Mouse (Mus musculus) urinary bladder, postnatal 36 days (tissue): Measurements from ENCODE around the gene Acbd5.
"Not testable (repeated sequence)": the region's sequence is repeated elsewhere in the genome, so short reads cannot be mapped to it uniquely, and the experiment has no call there.

Experiments
- DNase-seq, 2 experiments: peaks; one replicate each; pipeline ENCODE4 v3.0.0; 2022; ENCODE audit warnings: low spot score in 2 of 2, mixed read lengths in 1 of 2

Gene Acbd5

DNA sequence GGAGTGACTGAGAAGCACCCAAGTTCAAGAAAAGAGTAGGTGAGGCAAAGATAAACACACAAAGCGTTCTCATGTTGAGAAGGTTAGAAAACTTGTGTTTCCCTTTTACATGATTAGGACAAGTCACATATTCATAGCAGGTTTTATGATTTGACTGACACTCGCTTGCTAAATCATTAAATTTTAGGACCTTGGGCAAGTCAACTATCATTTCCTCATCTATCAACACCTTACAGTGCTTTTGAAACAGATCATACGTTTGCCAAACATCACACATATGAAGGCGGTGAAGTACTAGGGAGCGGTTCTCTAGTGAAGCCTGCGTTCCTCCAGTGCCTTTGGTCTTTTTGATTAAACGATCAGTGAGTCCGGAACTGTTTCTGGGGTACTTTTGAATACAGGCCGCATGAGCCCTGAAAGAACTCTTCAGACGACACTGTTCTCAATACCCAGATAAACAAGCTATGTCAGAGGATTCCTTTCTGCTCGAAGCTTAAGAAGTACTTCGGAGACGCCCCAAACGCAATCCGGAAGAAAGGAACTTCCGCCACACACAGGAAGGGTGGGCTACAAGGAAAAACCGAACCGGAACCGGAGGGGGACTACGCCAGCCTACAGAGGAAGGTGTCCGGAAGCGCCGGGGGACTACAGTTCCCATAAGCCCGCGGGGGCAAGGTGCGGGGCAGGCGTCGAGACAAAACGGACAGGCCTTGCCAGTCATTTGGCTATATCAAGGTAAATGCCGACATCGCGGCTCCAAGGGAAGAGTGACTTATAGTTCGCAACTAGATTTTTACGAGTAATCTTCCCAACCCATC is at the start of gene Acbd5:
Gene Acbd5, plus strand, starts transcription at position 616 of the 818 bp plus-strand sequence.
- DNase-seq: peak; percentile 91 to 96

GRCm38 (mm10) chr2:23019170-23019569 is 48.8 kb upstream of the Acbd5 start:
- no peak for DNase-seq

DNA sequence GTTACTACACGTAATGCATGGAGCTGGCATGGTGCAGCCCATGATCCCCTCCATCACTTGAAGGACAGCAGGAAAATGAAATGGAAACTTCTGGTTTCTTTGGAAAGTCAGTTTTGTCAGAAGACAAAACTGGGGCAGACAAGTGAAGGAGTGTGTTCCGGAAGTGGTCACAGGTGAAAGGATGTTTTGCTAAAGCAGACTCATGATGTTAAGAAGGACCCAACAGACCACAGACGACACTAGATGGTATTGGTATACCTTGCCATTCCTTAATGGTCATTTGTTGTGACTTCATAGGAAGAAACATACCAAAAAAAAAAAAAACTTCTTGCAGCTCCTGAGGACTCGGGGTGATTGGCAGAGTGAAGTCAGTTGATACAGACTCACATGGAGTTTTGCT is 46.6 kb upstream of the Acbd5 start:
- DNase-seq: no peak

- peak; percentile 27 to 60 for DNase-seq
These were observed 46.2 kb upstream of the Acbd5 start for GRCm38 (mm10) chr2:23021721-23022120.

DNA sequence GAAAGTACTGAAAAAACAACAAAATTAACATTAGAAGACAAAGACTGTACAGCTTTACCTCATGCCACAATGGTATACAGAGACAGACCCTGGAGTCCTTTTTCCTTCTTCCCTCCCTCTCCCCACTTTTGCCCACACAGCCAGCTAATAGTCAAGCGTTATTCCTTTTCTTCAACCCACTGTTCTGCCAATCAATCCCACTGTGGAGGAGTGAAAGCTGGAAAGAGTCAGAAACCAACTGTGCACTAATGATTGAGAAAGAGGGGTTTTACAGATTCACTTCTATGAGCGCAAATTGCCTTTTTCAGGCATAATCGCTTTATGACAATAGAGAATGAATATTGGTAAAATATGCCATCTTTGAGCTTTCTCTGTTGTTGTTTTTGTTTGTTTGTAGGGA is 44.9 kb upstream of the Acbd5 start:
- no peak for DNase-seq

DNA sequence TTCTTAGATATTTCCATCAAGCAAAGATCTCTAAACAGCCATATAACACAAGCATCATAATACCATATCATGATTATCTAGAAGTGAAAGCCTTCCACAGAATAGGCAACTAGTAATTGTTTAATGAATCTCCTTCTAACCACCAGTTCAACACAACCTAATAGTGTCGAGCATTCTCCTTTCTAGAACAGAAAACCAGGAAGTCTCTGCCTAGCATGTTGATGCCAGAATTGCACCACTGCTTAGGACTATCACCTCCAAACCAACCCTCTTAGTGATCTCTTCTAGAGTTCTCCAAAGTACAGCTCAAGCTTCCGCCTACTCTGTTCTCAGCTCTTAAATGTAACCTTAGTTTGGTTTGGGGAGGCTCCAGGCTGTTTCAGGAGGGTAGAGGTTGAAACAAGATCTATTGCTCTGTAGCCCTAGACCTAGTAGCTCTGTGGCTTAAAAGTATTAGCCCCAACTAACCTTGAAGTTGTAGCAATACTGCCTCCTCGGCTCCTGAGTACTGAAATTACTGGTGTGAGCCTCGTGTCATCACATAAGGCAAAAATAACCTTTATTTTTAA is 44.2 kb upstream of the Acbd5 start:
- DNase-seq: no peak

- no peak for DNase-seq
These were observed 41.6 kb upstream of the Acbd5 start for GRCm38 (mm10) chr2:23026379-23026778.

DNA sequence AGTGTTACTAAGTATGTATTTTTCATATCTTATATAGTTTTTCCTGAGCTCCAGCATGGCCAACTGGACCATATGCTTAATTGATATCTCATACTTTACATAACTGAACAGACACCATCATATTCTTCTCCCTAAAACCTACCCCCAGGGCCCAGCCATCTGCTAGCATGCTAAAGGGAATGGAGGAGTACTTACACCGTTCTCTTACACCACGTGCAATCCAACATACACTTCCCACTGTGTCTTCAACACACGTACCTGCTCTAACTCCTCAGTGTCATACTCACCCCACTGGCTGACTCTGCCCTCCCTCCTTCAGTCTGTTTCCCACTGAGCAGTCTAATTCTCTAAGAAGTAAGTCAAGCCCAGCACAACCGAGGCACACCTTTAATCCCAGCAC is 39.1 kb upstream of the Acbd5 start:
- DNase-seq: no peak

- DNase-seq: no peak
These were observed 37.3 kb upstream of the Acbd5 start for GRCm38 (mm10) chr2:23030631-23031030.

GRCm38 (mm10) chr2:23034692-23035435 is 33.1 kb upstream of the Acbd5 start:
- DNase-seq: no peak

DNA sequence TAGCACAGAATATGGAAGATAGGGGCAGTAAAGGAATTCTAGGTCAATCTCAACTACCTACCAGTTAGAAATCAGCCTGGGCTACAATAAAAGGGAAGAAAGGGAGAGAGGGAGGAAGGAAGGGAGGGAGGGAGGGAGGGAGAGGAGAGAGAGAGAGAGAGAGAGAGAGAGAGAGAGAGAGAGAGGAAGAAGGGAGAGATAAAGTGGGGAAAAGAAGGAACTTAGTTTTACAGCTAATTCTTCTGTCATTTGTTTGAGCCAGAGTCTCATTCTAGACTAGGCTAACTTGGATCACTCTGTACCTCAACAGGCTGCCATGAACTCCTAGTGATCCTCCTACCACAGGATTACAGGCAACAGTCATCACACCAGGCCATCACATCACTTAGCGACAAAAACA is 32.5 kb upstream of the Acbd5 start:
- DNase-seq: no peak

GRCm38 (mm10) chr2:23039082-23040000 is 28.6 kb upstream of the Acbd5 start:
- peak in 1 of 2 experiments; percentile 38 for DNase-seq

GRCm38 (mm10) chr2:23040001-23040646 is 27.8 kb upstream of the Acbd5 start, which contains the start of gene Abi1:
Abi1 (minus strand) TSS chr2:23040241.
- DNase-seq: peak; percentile 84 to 90

DNA sequence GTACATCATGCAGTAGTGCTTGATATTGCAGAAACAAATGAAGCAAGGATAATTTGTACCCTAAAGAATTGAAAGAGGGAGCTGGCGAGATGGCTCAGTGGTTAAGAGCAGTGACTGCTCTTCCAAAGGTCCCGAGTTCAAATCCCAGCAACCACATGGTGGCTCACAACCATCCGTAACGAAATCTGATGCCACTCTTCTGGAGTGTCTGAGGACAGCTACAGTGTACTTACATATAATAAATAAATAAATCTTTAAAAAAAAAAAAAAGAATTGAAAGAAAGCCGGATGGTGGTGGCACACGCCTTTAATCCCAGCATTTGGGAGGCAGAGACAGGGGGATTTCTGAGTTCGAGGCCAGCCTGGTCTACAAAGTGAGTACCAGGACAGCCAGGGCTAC is 27.3 kb upstream of the Acbd5 start:
- not testable (repeated sequence) for DNase-seq

DNA sequence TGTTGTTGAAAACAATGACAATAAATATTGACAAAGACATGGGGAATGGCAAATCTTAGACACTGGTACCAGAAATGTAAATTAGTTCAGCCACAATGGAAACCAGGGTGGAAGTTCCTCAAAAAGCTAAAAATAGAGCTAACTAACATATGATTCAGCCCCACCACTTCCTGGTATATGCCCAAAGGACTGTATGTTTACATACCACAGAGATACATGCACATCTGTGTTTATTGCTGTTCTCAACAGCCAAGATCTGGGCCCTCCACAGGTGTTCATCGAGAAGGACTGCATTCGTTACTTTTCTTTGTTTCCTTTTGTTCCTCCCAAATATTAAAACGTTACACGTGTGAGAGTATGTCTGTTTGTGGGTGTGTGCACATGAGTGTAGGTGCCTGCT is 26.5 kb upstream of the Acbd5 start:
- no peak for DNase-seq

DNA sequence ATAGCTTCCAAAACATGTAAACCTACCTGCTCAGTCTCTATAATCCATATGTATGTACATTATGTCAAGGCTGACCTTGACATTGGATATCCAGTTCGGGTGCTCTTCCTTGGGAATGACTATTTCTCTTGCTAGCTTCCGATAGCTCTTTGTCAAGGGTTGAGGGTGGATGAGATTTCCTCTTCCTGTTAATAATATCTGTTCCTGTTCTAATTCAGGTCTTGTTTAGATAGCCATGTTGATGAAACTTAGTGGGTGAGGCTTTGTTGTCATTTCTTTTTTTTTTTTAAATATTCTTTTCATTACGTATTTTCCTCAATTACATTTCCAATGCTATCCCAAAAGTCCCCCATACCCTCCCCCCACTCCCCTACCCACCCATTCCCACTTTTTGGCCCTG is 25.8 kb upstream of the Acbd5 start:
- DNase-seq: no peak

DNA sequence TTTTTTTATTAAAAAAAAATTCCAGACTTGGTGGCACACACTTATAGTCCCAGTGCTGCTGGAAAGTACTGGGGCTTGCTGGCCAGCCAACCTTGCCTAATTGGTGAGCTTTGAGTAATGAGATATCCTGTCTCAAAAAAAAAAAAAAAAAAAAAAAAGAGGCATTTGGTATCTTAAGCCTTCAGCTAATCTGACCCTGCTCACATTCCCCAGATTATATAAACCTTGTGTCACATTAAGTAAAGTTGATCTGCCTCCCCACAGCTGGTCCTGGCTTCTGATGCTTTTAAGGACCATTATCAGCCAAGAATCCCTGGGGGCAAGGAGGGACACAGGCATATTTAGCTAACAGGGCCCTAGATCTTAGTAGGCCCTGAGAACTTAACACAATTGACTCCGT is 22.3 kb upstream of the Acbd5 start:
- DNase-seq: no peak

DNA sequence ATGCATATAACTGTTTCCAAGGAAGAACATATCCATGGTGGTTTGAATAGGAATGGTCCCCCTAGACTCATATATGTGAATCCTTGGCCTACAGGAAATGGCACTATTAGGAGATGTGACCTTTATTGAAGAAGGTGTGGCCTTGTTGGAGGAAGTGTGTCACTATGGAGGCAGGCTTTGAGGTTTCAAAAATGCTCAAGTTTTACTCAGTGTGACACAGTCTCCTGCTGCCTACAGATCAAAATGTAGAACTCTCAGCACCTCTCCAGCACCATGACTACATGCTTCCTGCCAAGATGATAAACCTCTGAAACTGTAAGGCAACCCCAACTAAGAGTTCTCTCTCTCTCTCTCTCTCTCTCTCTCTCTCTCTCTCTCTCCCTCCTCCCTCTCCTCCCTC is 20.0 kb upstream of the Acbd5 start:
- no peak for DNase-seq

- DNase-seq: no peak
These were observed 16.1 kb upstream of the Acbd5 start for GRCm38 (mm10) chr2:23051890-23052289.

- DNase-seq: no peak
These were observed 15.4 kb upstream of the Acbd5 start for GRCm38 (mm10) chr2:23052523-23052922.

- no peak for DNase-seq
These were observed 387 bp downstream of the Acbd5 start for GRCm38 (mm10) chr2:23068370-23068737.
